Mouse (Mus musculus) stomach, embryonic 14.5 days (tissue): ENCODE measurements around the gene Kif11. TPM values are rescaled to one million over a fixed set of nuclear protein-coding genes. Genes with fewer than 3 reads are reported as not detected.

Experiments used
- ATAC-seq: fragments of 200-750 bp; cut with Nextera tagmentation; 2 replicates; pipeline ENCODE4 v1.8.0; 2017; ENCODE audit warnings: low read depth, moderate TSS enrichment; ENCODE audit not compliant: insufficient number of reproducible peaks, insufficient read depth, low FRiP score
- H3K27ac ChIP-seq: fragments of 300-500 bp; sonication (generic); 2 replicates; pipeline ENCODE4 v1.5.1; 2014; ENCODE audit warnings: mild to moderate bottlenecking, low read length, moderate library complexity, mixed read lengths
- H3K27me3 ChIP-seq: fragments of 300-500 bp; sonication (generic); 2 replicates; pipeline ENCODE4 v1.6.1; 2014; ENCODE audit warnings: low read length, control low read depth, mixed read lengths; ENCODE audit not compliant: control insufficient read depth, insufficient read depth
- H3K36me3 ChIP-seq: fragments of 300-500 bp; sonication (generic); 2 replicates; pipeline ENCODE4 v1.6.1; 2014; ENCODE audit warnings: mild to moderate bottlenecking, control low read depth, low read length, moderate library complexity, mixed read lengths; ENCODE audit not compliant: control insufficient read depth, insufficient read depth
- H3K4me1 ChIP-seq: fragments of 300-500 bp; sonication (generic); 2 replicates; pipeline ENCODE4 v1.6.1; 2014; ENCODE audit warnings: low read length, control low read depth, mixed read lengths; ENCODE audit not compliant: control insufficient read depth, insufficient read depth
- H3K4me2 ChIP-seq: fragments of 300-500 bp; sonication (generic); replicated peaks from 2 replicates; pipeline ENCODE4 v1.6.1; 2014; ENCODE audit warnings: low read depth, low read length, control low read depth
- H3K4me3 ChIP-seq: fragments of 300-500 bp; sonication (generic); 2 replicates; pipeline ENCODE4 v1.5.1; 2014; ENCODE audit warnings: low read depth, low read length, control low read depth
- H3K9ac ChIP-seq: fragments of 300-500 bp; sonication (generic); replicated peaks from 2 replicates; pipeline ENCODE4 v1.6.1; 2014; ENCODE audit warnings: low read depth, mild to moderate bottlenecking, control low read depth, low read length, moderate library complexity, mixed read lengths
- H3K9me3 ChIP-seq: fragments of 300-500 bp; sonication (generic); 2 replicates; pipeline ENCODE4 v1.6.1; 2016; ENCODE audit warnings: low read depth, low read length, control low read depth; ENCODE audit not compliant: control insufficient read depth
- WGBS: fragments of 180-500 bp; shearing (Covaris S2); extraction: QIAGEN DNeasy Blood & Tissue Kit; methylation state at CpG from one replicate; pipeline ENCODE4 v1.1.7; 2014; 5-methylcytosine and 5-hydroxymethylcytosine counted together
- polyA plus RNA-seq: library from polyadenylated mRNA; unstranded; fragments of >200 nt; fragmentation: Nextera tagmentation; extraction: Ambion mirVana; gene quantifications from 2 replicates; pipeline ENCODE4 v1.2.1, GENCODE M21; 2014

The Kif11 gene
- polyA plus RNA-seq, 1 experiment from 2014 or later: 69.7 TPM

DNA sequence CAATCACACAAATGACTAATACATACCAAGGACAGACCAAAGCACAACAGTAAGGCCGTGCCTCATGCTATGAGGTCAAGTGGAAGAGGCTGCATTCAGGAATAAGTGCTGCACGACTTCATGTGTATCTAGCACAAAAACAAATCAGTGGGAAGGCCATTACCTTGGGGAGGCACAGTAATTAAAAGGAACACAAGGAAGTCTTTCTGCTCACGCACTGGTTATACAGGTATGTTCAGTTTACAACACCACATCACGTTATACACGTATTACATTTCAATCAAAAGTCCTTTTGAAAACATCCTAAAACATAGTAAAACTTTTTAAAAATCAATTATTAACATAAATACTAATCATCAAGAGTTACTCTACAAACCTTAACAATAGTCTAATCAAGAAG, 32.3 kb upstream of the Kif11 start:
- Histone ChIP-seq H3K4me1 (no peaks in the 10 kb centered on the region), H3K9ac (no peak overlapping the region), H3K27me3 (no peaks in the 10 kb centered on the region), H3K27ac (no peak overlapping the region), H3K4me3 (no peak overlapping the region), H3K36me3 (no peaks in the 10 kb centered on the region), H3K4me2 (no peak overlapping the region), H3K9me3 (no peaks in the 10 kb centered on the region)
- 73% methylated on average over 5 of the region's 5 CpGs for WGBS
- ATAC-seq: no peak

GRCm38 (mm10) chr19:37346258-37346657, 29.9 kb upstream of the Kif11 start:
- WGBS: 36% methylated on average over 3 of the region's 3 CpGs
- no peak for ATAC-seq

DNA sequence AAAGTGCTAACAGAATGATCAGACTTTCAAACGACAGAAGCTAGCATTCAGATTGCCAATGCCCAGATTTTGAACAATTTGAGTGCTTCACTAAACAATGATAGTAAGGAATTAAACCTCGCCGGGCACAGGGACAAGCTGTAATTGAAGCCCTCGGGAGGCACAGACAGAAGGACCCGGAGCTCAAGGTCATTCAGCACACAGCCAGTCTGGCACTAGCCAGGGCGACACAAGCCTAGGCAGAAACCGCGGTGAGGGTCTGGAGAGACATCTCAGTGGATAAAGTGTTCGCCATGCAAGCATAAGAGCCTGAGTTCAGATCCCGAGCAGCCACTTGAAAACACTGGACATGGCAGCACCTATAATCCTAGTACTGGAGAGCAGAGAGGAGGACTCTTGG, 27.9 kb upstream of the Kif11 start:
- Histone ChIP-seq H3K9me3 (0 out of 2 replicates have a peak, but pooled peaks cover 4% of the 10 kb centered on the region), H3K27me3 (no peaks in the 10 kb centered on the region), H3K4me1 (no peaks in the 10 kb centered on the region), H3K27ac (no peak overlapping the region), H3K4me2 (no peak overlapping the region), H3K4me3 (no peak overlapping the region), H3K9ac (no peak overlapping the region), H3K36me3 (no peaks in the 10 kb centered on the region)
- ATAC-seq: no peak
- WGBS: 85% methylated on average over 10 of the region's 10 CpGs

More at GRCm38 (mm10) chr19:37346258-37346657, 29.9 kb upstream of the Kif11 start:
- Histone ChIP-seq H3K27ac (no peak overlapping the region), H3K9ac (no peak overlapping the region), H3K4me3 (no peak overlapping the region), H3K36me3 (no peaks in the 10 kb centered on the region), H3K4me2 (no peak overlapping the region), H3K4me1 (no peaks in the 10 kb centered on the region), H3K27me3 (no peaks in the 10 kb centered on the region), H3K9me3 (no peaks in the 10 kb centered on the region)

GRCm38 (mm10) chr19:37348952-37349351, 27.3 kb upstream of the Kif11 start:
- ATAC-seq: no peak
- H3K9me3 ChIP-seq: 0 out of 2 replicates have a peak, but pooled peaks cover 4% of the 10 kb centered on the region
- no peaks in the 10 kb centered on the region for H3K27me3 ChIP-seq
- no peak overlapping the region for H3K4me2 ChIP-seq
- no peaks in the 10 kb centered on the region for H3K4me1 ChIP-seq
- H3K36me3 ChIP-seq: no peaks in the 10 kb centered on the region
- H3K27ac ChIP-seq: no peak overlapping the region
- H3K4me3 ChIP-seq: no peak overlapping the region
- no peak overlapping the region for H3K9ac ChIP-seq

DNA sequence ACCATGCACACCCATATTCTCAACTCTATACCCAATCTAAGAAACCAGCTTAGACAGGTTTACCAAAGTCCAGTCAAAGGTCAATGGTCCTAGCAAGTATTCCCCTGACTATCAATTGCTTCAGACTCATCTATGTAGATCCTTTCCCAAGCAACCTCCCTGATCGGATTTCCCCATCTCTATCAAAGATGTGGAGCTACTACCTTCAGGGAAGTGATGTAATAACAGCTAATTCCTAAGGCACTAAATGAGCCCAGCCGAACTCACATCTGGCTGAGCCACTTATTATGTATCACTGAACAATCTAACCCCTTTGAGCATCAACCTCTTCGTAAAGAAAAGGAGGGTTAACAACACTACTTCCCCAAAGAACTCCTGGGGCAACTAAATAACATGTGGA, 23.4 kb upstream of the Kif11 start:
- no peak overlapping the region for H3K4me3 ChIP-seq
- no peak for ATAC-seq
- 94% methylated on average over 3 of the region's 3 CpGs for WGBS
- H3K27me3 ChIP-seq: no peaks in the 10 kb centered on the region
- no peaks in the 10 kb centered on the region for H3K4me1 ChIP-seq
- H3K9ac ChIP-seq: no peak overlapping the region
- H3K9me3 ChIP-seq: 0 out of 2 replicates have a peak, but pooled peaks cover 4% of the 10 kb centered on the region
- no peak overlapping the region for H3K27ac ChIP-seq
- H3K4me2 ChIP-seq: no peak overlapping the region
- H3K36me3 ChIP-seq: no peaks in the 10 kb centered on the region

DNA sequence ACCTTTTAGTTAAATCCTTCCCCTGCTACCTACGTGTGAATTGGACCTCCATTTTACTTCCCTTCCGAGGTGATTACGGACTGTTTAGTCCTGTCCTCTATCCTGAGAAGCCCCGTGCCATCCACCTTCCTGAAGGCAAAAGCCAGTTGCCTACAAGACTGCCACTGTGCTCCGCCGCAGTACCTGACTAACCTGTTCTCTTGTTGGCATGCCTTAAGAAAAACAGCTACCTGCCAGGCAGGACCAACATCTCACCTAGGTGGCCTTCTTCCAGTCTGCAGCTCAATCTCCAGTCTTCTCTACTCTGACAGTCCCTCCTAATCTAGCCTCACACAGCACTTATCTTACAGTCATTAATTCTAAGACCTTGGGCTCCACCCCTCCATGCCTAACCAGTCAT, 22.9 kb upstream of the Kif11 start:
- H3K9me3 ChIP-seq: 0 out of 2 replicates have a peak, but pooled peaks cover 4% of the 10 kb centered on the region
- H3K4me1 ChIP-seq: no peaks in the 10 kb centered on the region
- H3K9ac ChIP-seq: no peak overlapping the region
- H3K27ac ChIP-seq: no peak overlapping the region
- H3K4me3 ChIP-seq: no peak overlapping the region
- H3K4me2 ChIP-seq: no peak overlapping the region
- 89% methylated on average over 6 of the region's 6 CpGs for WGBS
- H3K36me3 ChIP-seq: no peaks in the 10 kb centered on the region
- no peak for ATAC-seq
- no peaks in the 10 kb centered on the region for H3K27me3 ChIP-seq

GRCm38 (mm10) chr19:37360044-37360443, 16.2 kb upstream of the Kif11 start:
- no peaks in the 10 kb centered on the region for H3K27me3 ChIP-seq
- no peak overlapping the region for H3K27ac ChIP-seq
- no peak for ATAC-seq
- H3K36me3 ChIP-seq: no peaks in the 10 kb centered on the region
- H3K9me3 ChIP-seq: no peaks in the 10 kb centered on the region
- no peaks in the 10 kb centered on the region for H3K4me1 ChIP-seq
- WGBS: 57% methylated on average over 5 of the region's 5 CpGs
- no peak overlapping the region for H3K9ac ChIP-seq
- H3K4me3 ChIP-seq: no peak overlapping the region
- no peak overlapping the region for H3K4me2 ChIP-seq

GRCm38 (mm10) chr19:37362545-37362944, 13.7 kb upstream of the Kif11 start:
- H3K9ac ChIP-seq: no peak overlapping the region
- WGBS: 42% methylated on average over 5 of the region's 5 CpGs
- no peaks in the 10 kb centered on the region for H3K9me3 ChIP-seq
- no peaks in the 10 kb centered on the region for H3K36me3 ChIP-seq
- H3K27ac ChIP-seq: no peak overlapping the region
- H3K27me3 ChIP-seq: no peaks in the 10 kb centered on the region
- no peak for ATAC-seq
- H3K4me2 ChIP-seq: no peak overlapping the region
- no peak overlapping the region for H3K4me3 ChIP-seq
- no peaks in the 10 kb centered on the region for H3K4me1 ChIP-seq

- H3K9ac ChIP-seq: no peak overlapping the region
- no peaks in the 10 kb centered on the region for H3K9me3 ChIP-seq
- no peak overlapping the region for H3K4me2 ChIP-seq
- no peak overlapping the region for H3K27ac ChIP-seq
- H3K36me3 ChIP-seq: no peaks in the 10 kb centered on the region
- H3K27me3 ChIP-seq: no peaks in the 10 kb centered on the region
- WGBS: 75% methylated on average over 11 of the region's 11 CpGs
- H3K4me3 ChIP-seq: no peak overlapping the region
- no peaks in the 10 kb centered on the region for H3K4me1 ChIP-seq
- ATAC-seq: no peak
Observed at GRCm38 (mm10) chr19:37363128-37363939, 12.9 kb upstream of the Kif11 start.
